Mouse (Mus musculus) stomach, postnatal 0 days (tissue): ENCODE measurements around the gene Dusp15.

Experiments used
- CTCF ChIP-seq: IDR thresholded peaks from 2 replicates; pipeline ENCODE4 v1.5.1; 2016; ENCODE audit warnings: antibody characterized with exemption, low read depth, mild to moderate bottlenecking, moderate library complexity
- EP300 ChIP-seq: optimal IDR thresholded peaks from 2 replicates; pipeline ENCODE3; 2016; ENCODE audit warnings: antibody characterized with exemption

- TF ChIP-seq EP300 (no peak), CTCF (no peak)
Observed at GRCm38 (mm10) chr2:152943568-152943967, 7.9 kb downstream of the Dusp15 start.
